10 mouse cellular contexts compared by ENCODE assay signal in genomic region chr16:16921021-16921435, GRCm38 (mm10). TPM values are rescaled to one million over a fixed set of nuclear protein-coding genes. Genes with fewer than 3 reads are reported as not detected.
DNase-seq lines count a peak whose midpoint lies in the region; ATAC-seq and TF ChIP-seq lines count a peak whose summit lies in the region.
"Had no signal": no experiment of that assay in that cellular context is flagged by ENCODE, and none has a peak within 500 bp of the region (broad histone marks: within the 10 kb centered on the region; RNA-seq: fewer than 3 reads in every experiment).

No protein-coding gene starts in this region.

- H3K4me2 ChIP-seq in hindbrain, postnatal 0 days (ENCODE audit: low read depth, low read length) = no peak overlapping the region
- no peak overlapping the region for H3K4me2 ChIP-seq in hindbrain, embryonic 11.5 days (replicated peaks; ENCODE audit: low read depth, low read length)
- no peak overlapping the region for H3K4me2 ChIP-seq in CH12.LX (ENCODE audit: insufficient read depth, low read depth, poor library complexity, severe bottlenecking)
- no peak overlapping the region for H3K4me2 ChIP-seq in neural tube, embryonic 15.5 days

- peaks cover 35% of the 10 kb centered on the region for H3K36me3 ChIP-seq in hindbrain, postnatal 0 days (ENCODE audit: insufficient read depth, low read length)
- no peaks in the 10 kb centered on the region for H3K36me3 ChIP-seq in hindbrain, embryonic 11.5 days (ENCODE audit: control insufficient read depth, insufficient read depth, low read length)
- peaks cover 62 to 95% of the 10 kb centered on the region in 2 experiments for H3K36me3 ChIP-seq in CH12.LX (replicated peaks in 1 of 2; ENCODE audit: control insufficient read depth in 1 of 2, insufficient read depth in 1 of 2, low read length in 1 of 2)
- H3K36me3 ChIP-seq in neural tube, embryonic 15.5 days = peaks cover 81% of the 10 kb centered on the region

- DNase-seq in hindbrain, postnatal 0 days (ENCODE audit: low spot score) = peak; percentile 58
- DNase-seq in hindbrain, embryonic 11.5 days (ENCODE audit: low spot score) = no peak
- DNase-seq in CH12.LX (ENCODE audit: extremely low read depth) = peak; percentile 56
- DNase-seq in adrenal gland, postnatal 36 days = peak; percentile 69 to 77
- peak; percentile 29 for DNase-seq in gastrocnemius, postnatal 14 days
- no peak for DNase-seq in lung, adult 2 months
- DNase-seq in layer of hippocampus, adult 9-11 months = no peak

- peak; percentile 68 for TF ChIP-seq CTCF in hindbrain, postnatal 0 days (IDR thresholded peaks at IDR 0.05; ENCODE audit: low read depth)
- peak; percentile 32 to 71; a peak in 2 of 4 replicates for TF ChIP-seq CTCF in CH12.LX (conservative IDR thresholded peaks at IDR 0.05 in 1 of 2, IDR thresholded peaks at IDR 0.05 in 1 of 2; ENCODE audit: low read depth in 2 of 2, low read length in 2 of 2)
- TF ChIP-seq CTCF in lung, adult 2 months (IDR thresholded peaks at IDR 0.05; ENCODE audit: insufficient read depth, low read length) = peak; percentile 66

- ATAC-seq in hindbrain, postnatal 0 days = peak; percentile 54; the same call in 1 of the 2 replicates
- ATAC-seq in hindbrain, embryonic 11.5 days (ENCODE audit: low FRiP score) = no peak
- ATAC-seq in neural tube, embryonic 15.5 days (ENCODE audit: low FRiP score) = no peak

- WGBS in hindbrain, postnatal 0 days = 64% methylated on average over 3 of the region's 3 CpGs
- 75% methylated on average over 3 of the region's 3 CpGs for WGBS in hindbrain, embryonic 11.5 days
- 54% methylated on average over 3 of the region's 3 CpGs for WGBS in lung, adult 2 months
- WGBS in neural tube, embryonic 15.5 days = 73% methylated on average over 3 of the region's 3 CpGs

- no peaks in the 10 kb centered on the region for H3K9me3 ChIP-seq in hindbrain, postnatal 0 days (ENCODE audit: low read length)
- H3K9me3 ChIP-seq in hindbrain, embryonic 11.5 days (ENCODE audit: control insufficient read depth, low read length) = no peaks in the 10 kb centered on the region
- H3K9me3 ChIP-seq in CH12.LX (replicated peaks; ENCODE audit: low read length) = no peaks in the 10 kb centered on the region
- H3K9me3 ChIP-seq in neural tube, embryonic 15.5 days (replicated peaks) = no peaks in the 10 kb centered on the region

- no peaks in the 10 kb centered on the region for H3K27me3 ChIP-seq in hindbrain, postnatal 0 days (ENCODE audit: insufficient read depth, low read length)
- H3K27me3 ChIP-seq in hindbrain, embryonic 11.5 days (ENCODE audit: control insufficient read depth, insufficient read depth, low read length) = no peaks in the 10 kb centered on the region
- H3K27me3 ChIP-seq in CH12.LX (replicated peaks) = no peaks in the 10 kb centered on the region
- no peaks in the 10 kb centered on the region for H3K27me3 ChIP-seq in neural tube, embryonic 15.5 days (replicated peaks)

- no peak overlapping the region for H3K27ac ChIP-seq in hindbrain, postnatal 0 days
- no peak overlapping the region for H3K27ac ChIP-seq in hindbrain, embryonic 11.5 days (ENCODE audit: low read depth, low read length)
- H3K27ac ChIP-seq in CH12.LX (ENCODE audit: insufficient read depth, low read depth) = no peak overlapping the region
- H3K27ac ChIP-seq in neural tube, embryonic 15.5 days (replicated peaks) = no peak overlapping the region

- no peaks in the 10 kb centered on the region for H3K79me2 ChIP-seq in CH12.LX (replicated peaks; ENCODE audit: control insufficient read depth, extremely low read depth, insufficient read depth, poor library complexity, severe bottlenecking)

- no peak for TF ChIP-seq EP300 in CH12.LX (IDR thresholded peaks at IDR 0.05; ENCODE audit: low read length)

- TF ChIP-seq POLR2A in CH12.LX (IDR thresholded peaks at IDR 0.05; ENCODE audit: low read depth, low read length) = no peak
- TF ChIP-seq POLR2A in lung, adult 2 months (IDR thresholded peaks at IDR 0.05; ENCODE audit: borderline replicate concordance, extremely low read depth, low read depth, low read length) = no peak

- H3K4me3 ChIP-seq in hindbrain, postnatal 0 days (ENCODE audit: low read length) = no peak overlapping the region
- no peak overlapping the region for H3K4me3 ChIP-seq in hindbrain, embryonic 11.5 days (ENCODE audit: low read depth, low read length)
- H3K4me3 ChIP-seq in CH12.LX (replicated peaks in 1 of 3; ENCODE audit: low read depth in 2 of 3, low read length in 2 of 3, poor library complexity in 1 of 3) = no peak overlapping the region
- no peak overlapping the region for H3K4me3 ChIP-seq in lung, adult 2 months (replicated peaks; ENCODE audit: extremely low read depth, low read depth, low read length)
- H3K4me3 ChIP-seq in neural tube, embryonic 15.5 days (replicated peaks) = no peak overlapping the region

- H3K9ac ChIP-seq in hindbrain, postnatal 0 days (replicated peaks; ENCODE audit: low read length) = no peak overlapping the region
- no peak overlapping the region for H3K9ac ChIP-seq in hindbrain, embryonic 11.5 days (ENCODE audit: low read depth, low read length)
- no peak overlapping the region for H3K9ac ChIP-seq in CH12.LX (ENCODE audit: insufficient read depth, low read depth)
- H3K9ac ChIP-seq in neural tube, embryonic 15.5 days (replicated peaks) = no peak overlapping the region

- in situ Hi-C loops in CH12.LX (cut with MboI; ENCODE audit: low pct_ligation_motif_present, low pct_unique_long_range_greater_than_20kb, low sequenced_read_pairs) = loop anchor here (10.0 kb wide), 1 partner anchor 154 kb away; no protein-coding TSS in a partner anchor

- TF ChIP-seq RAD21 in CH12.LX (IDR thresholded peaks at IDR 0.05; ENCODE audit: low read depth, low read length) = peak; percentile 71

- dilution Hi-C loops in CH12.LX (cut with MboI; ENCODE audit: extremely low pct_ligation_motif_present, extremely low pct_unique_long_range_greater_than_20kb, low sequenced_read_pairs) = no loop called here

- intact Hi-C loops in gastrocnemius, postnatal 14 days (cut with DNase I; ENCODE audit: low total_unique reads) = no loop called here

- H3K4me1 ChIP-seq in hindbrain, postnatal 0 days (ENCODE audit: insufficient read depth, low read length) = no peaks in the 10 kb centered on the region
- H3K4me1 ChIP-seq in hindbrain, embryonic 11.5 days (replicated peaks; ENCODE audit: control insufficient read depth, insufficient read depth, low read length) = no peaks in the 10 kb centered on the region
- peaks cover 0 to 15% of the 10 kb centered on the region in 2 experiments; a peak in 2 of 4 replicates for H3K4me1 ChIP-seq in CH12.LX (ENCODE audit: control insufficient read depth in 1 of 2, insufficient read depth in 2 of 2)
- H3K4me1 ChIP-seq in lung, adult 2 months (ENCODE audit: control insufficient read depth, insufficient read depth, low read length) = no peaks in the 10 kb centered on the region
- H3K4me1 ChIP-seq in neural tube, embryonic 15.5 days = no peaks in the 10 kb centered on the region

TF ChIP-seq in CH12.LX, 34 proteins besides CTCF, POLR2A, EP300 and RAD21 (continues in another document):
- TF ChIP-seq NELFE (IDR thresholded peaks at IDR 0.05; ENCODE audit: low read depth, low read length) (no peak), BHLHE40 (IDR thresholded peaks at IDR 0.05; ENCODE audit: low read depth, low read length) (no peak), E2F4 (IDR thresholded peaks at IDR 0.05; ENCODE audit: insufficient replicate concordance, low read depth, low read length) (no peak)

RNA-seq across cellular contexts. Expression of gene Ppm1f, which starts 24.8 kb away (rescaled TPM):
- 32.2 and 37.9 TPM in 2 replicates for total RNA-seq in hindbrain, postnatal 0 days (2014; rRNA removed)
- polyA plus RNA-seq in hindbrain, postnatal 0 days (2015; fragmentation: Nextera tagmentation; extraction: Ambion mirVana) = 12.6 and 13.4 TPM in 2 replicates
- polyA plus RNA-seq in hindbrain, embryonic 11.5 days (2014; fragmentation: Nextera tagmentation; extraction: Ambion mirVana) = 10.9 and 17.6 TPM in 2 replicates
- total RNA-seq in CH12.LX (2012; rRNA removed) (37.7 and 48.0 TPM in 2 replicates), CH12.LX (2014; rRNA removed) (43.2 TPM in 2 replicates)
- polyA plus RNA-seq in CH12.LX (2012; ENCODE audit: insufficient read length, low read depth) = 47.5 and 51.4 TPM in 2 replicates
- total RNA-seq in adrenal gland, postnatal 36 days (2021) = 10 to 100 TPM; 38.2 to 45.0 TPM
- 10 to 100 TPM; 14.4 to 14.8 TPM for total RNA-seq in gastrocnemius, postnatal 14 days (2021)
- 40.4 and 46.2 TPM in 2 replicates for polyA plus RNA-seq in lung, adult 2 months (2012; rRNA removed)
- polyA plus RNA-seq in neural tube, embryonic 15.5 days (2015; fragmentation: Nextera tagmentation; extraction: Ambion mirVana) = 25.6 and 27.8 TPM in 2 replicates

RNA-seq across cellular contexts. Expression of gene Vpreb1, which starts 50.4 kb away (rescaled TPM):
- total RNA-seq in hindbrain, postnatal 0 days (2014; rRNA removed) = not detected in 2 replicates
- polyA plus RNA-seq in hindbrain, postnatal 0 days (2015; fragmentation: Nextera tagmentation; extraction: Ambion mirVana) = 0.33 and 0.58 TPM in 2 replicates
- 1.1 and 2.2 TPM in 2 replicates for polyA plus RNA-seq in hindbrain, embryonic 11.5 days (2014; fragmentation: Nextera tagmentation; extraction: Ambion mirVana)
- total RNA-seq in CH12.LX (2012; rRNA removed) = 0.55 and 1.0 TPM in 2 replicates
- not detected in 2 replicates for total RNA-seq in CH12.LX (2014; rRNA removed)
- 0.64 and 0.97 TPM in 2 replicates for polyA plus RNA-seq in CH12.LX (2012; ENCODE audit: insufficient read length, low read depth)
- under 1 TPM in 1 of 2 experiments, not detected in 1; 0.46 TPM for total RNA-seq in adrenal gland, postnatal 36 days (2021)
- not detected for total RNA-seq in gastrocnemius, postnatal 14 days (2021)
- 5.9 and 7.2 TPM in 2 replicates for polyA plus RNA-seq in lung, adult 2 months (2012; rRNA removed)
- 1.5 and 1.6 TPM in 2 replicates for polyA plus RNA-seq in neural tube, embryonic 15.5 days (2015; fragmentation: Nextera tagmentation; extraction: Ambion mirVana)

RNA-seq across cellular contexts. Expression of gene Top3b, which starts 50.5 kb away (rescaled TPM):
- total RNA-seq in hindbrain, postnatal 0 days (2014; rRNA removed) = 68.4 and 99.6 TPM in 2 replicates
- polyA plus RNA-seq in hindbrain, postnatal 0 days (2015; fragmentation: Nextera tagmentation; extraction: Ambion mirVana) = 70.0 and 73.8 TPM in 2 replicates
- 56.9 and 57.9 TPM in 2 replicates for polyA plus RNA-seq in hindbrain, embryonic 11.5 days (2014; fragmentation: Nextera tagmentation; extraction: Ambion mirVana)
- total RNA-seq in CH12.LX (2012; rRNA removed) (61.8 and 64.9 TPM in 2 replicates), CH12.LX (2014; rRNA removed) (50.7 and 56.7 TPM in 2 replicates)
- polyA plus RNA-seq in CH12.LX (2012; ENCODE audit: insufficient read length, low read depth) = 76.3 and 88.4 TPM in 2 replicates
- total RNA-seq in adrenal gland, postnatal 36 days (2021) = 10 to 100 TPM; 49.0 to 51.6 TPM
- 10 to 100 TPM; 20.8 to 22.6 TPM for total RNA-seq in gastrocnemius, postnatal 14 days (2021)
- polyA plus RNA-seq in lung, adult 2 months (2012; rRNA removed) = 57.2 and 74.8 TPM in 2 replicates
- polyA plus RNA-seq in neural tube, embryonic 15.5 days (2015; fragmentation: Nextera tagmentation; extraction: Ambion mirVana) = 69.8 and 70.6 TPM in 2 replicates

RNA-seq across cellular contexts. Expression of gene Igll1, which starts 57.2 kb away (rescaled TPM):
- total RNA-seq in hindbrain, postnatal 0 days (2014; rRNA removed) = not detected in 2 replicates
- not detected in 2 replicates for polyA plus RNA-seq in hindbrain, postnatal 0 days (2015; fragmentation: Nextera tagmentation; extraction: Ambion mirVana)
- not detected in 2 replicates for polyA plus RNA-seq in hindbrain, embryonic 11.5 days (2014; fragmentation: Nextera tagmentation; extraction: Ambion mirVana)
- total RNA-seq in CH12.LX (2012; rRNA removed) (not detected in 2 replicates), CH12.LX (2014; rRNA removed) (not detected in 2 replicates)
- polyA plus RNA-seq in CH12.LX (2012; ENCODE audit: insufficient read length, low read depth) = not detected in 2 replicates
- not detected for total RNA-seq in adrenal gland, postnatal 36 days (2021)
- total RNA-seq in gastrocnemius, postnatal 14 days (2021) = not detected
- 0.10 TPM in 1 of 2 replicates, not detected in the other for polyA plus RNA-seq in lung, adult 2 months (2012; rRNA removed)
- polyA plus RNA-seq in neural tube, embryonic 15.5 days (2015; fragmentation: Nextera tagmentation; extraction: Ambion mirVana) = 0.57 TPM in 1 of 2 replicates, not detected in the other
- total RNA-seq: adrenal gland, adult 18-20 months; heart, postnatal 14 days had no signal

Comparison
In these comparisons a context has a peak if more than half of its experiments do, and no peak if none do; other contexts are left out.
1. DNase-seq: peak in hindbrain, postnatal 0 days (single experiment), CH12.LX (single experiment), adrenal gland, postnatal 36 days (2 of 2) and gastrocnemius, postnatal 14 days (single experiment); none in hindbrain, embryonic 11.5 days (single experiment), lung, adult 2 months (single experiment) and layer of hippocampus, adult 9-11 months (single experiment).
2. Peak in every context shown above with its lines, with median percentiles within 50 percentile points of each other: CTCF ChIP-seq.